Mouse (Mus musculus) mesoderm, embryonic 11.5 days (tissue): Measurements from ENCODE around the gene Mlst8.

Experiments used
- DNase-seq: peaks from one replicate; pipeline ENCODE4 v3.0.0-alpha.2; 2012; ENCODE audit warnings: low read depth, low spot score

Gene Mlst8

GRCm38 (mm10) chr17:24478663-24479380 lies at the start of gene Mlst8:
Mlst8 (minus strand) TSS chr17:24479078.
- DNase-seq, result peak; percentile 97

GRCm38 (mm10) chr17:24528560-24528918 lies 49.7 kb upstream of the Mlst8 start:
- DNase-seq, result no peak

- peak; percentile 99 for DNase-seq
Measured at GRCm38 (mm10) chr17:24527723-24528559, 49.1 kb upstream of the Mlst8 start, which contains the start of gene Traf7. Traf7 (minus strand) TSS chr17:24527938.

- peak; percentile 41 for DNase-seq
Measured at GRCm38 (mm10) chr17:24527315-24527714, 48.4 kb upstream of the Mlst8 start.

- no peak for DNase-seq
Measured at GRCm38 (mm10) chr17:24524734-24525133, 45.9 kb upstream of the Mlst8 start.

GRCm38 (mm10) chr17:24520450-24520849 lies 41.6 kb upstream of the Mlst8 start:
- no peak for DNase-seq

- DNase-seq, result no peak
Measured at GRCm38 (mm10) chr17:24514270-24515257, 35.7 kb upstream of the Mlst8 start.

- DNase-seq, result no peak
Measured at GRCm38 (mm10) chr17:24513609-24514008, 34.7 kb upstream of the Mlst8 start.

GRCm38 (mm10) chr17:24507806-24508460 lies 29.1 kb upstream of the Mlst8 start:
- DNase-seq, result no peak

GRCm38 (mm10) chr17:24507129-24507664 lies 28.3 kb upstream of the Mlst8 start:
- DNase-seq, result no peak

GRCm38 (mm10) chr17:24506332-24507070 lies 27.6 kb upstream of the Mlst8 start:
- DNase-seq, result no peak

- DNase-seq, result no peak
Measured at GRCm38 (mm10) chr17:24505286-24505955, 26.5 kb upstream of the Mlst8 start.

GRCm38 (mm10) chr17:24504085-24504484 lies 25.2 kb upstream of the Mlst8 start:
- no peak for DNase-seq

GRCm38 (mm10) chr17:24502208-24502607 lies 23.3 kb upstream of the Mlst8 start:
- DNase-seq, result no peak

- no peak for DNase-seq
Measured at GRCm38 (mm10) chr17:24496026-24496425, 17.1 kb upstream of the Mlst8 start.

- no peak for DNase-seq
Measured at GRCm38 (mm10) chr17:24495443-24495842, 16.6 kb upstream of the Mlst8 start.

- DNase-seq, result peak; percentile 60
Measured at GRCm38 (mm10) chr17:24494627-24495335, 15.9 kb upstream of the Mlst8 start.

GRCm38 (mm10) chr17:24490399-24490798 lies 11.5 kb upstream of the Mlst8 start:
- peak; percentile 58 for DNase-seq
